Mouse (Mus musculus) C3H10T1/2 (cell line): ENCODE measurements around the gene 2900026A02Rik. TPM values are rescaled to one million over a fixed set of nuclear protein-coding genes. Genes with fewer than 3 reads are reported as not detected.

Source experiments
- polyA plus RNA-seq, 2 experiments: library from polyadenylated mRNA; unstranded; fragments of >200 nt; fragmentation: generic; extraction: Trizol; gene quantifications; one replicate each; pipeline ENCODE4 v1.2.1; 2012; ENCODE audit warnings: missing spikeins in 2 of 2

Gene 2900026A02Rik
- polyA plus RNA-seq: under 1 TPM; 0.11 to 0.55 TPM

DNA sequence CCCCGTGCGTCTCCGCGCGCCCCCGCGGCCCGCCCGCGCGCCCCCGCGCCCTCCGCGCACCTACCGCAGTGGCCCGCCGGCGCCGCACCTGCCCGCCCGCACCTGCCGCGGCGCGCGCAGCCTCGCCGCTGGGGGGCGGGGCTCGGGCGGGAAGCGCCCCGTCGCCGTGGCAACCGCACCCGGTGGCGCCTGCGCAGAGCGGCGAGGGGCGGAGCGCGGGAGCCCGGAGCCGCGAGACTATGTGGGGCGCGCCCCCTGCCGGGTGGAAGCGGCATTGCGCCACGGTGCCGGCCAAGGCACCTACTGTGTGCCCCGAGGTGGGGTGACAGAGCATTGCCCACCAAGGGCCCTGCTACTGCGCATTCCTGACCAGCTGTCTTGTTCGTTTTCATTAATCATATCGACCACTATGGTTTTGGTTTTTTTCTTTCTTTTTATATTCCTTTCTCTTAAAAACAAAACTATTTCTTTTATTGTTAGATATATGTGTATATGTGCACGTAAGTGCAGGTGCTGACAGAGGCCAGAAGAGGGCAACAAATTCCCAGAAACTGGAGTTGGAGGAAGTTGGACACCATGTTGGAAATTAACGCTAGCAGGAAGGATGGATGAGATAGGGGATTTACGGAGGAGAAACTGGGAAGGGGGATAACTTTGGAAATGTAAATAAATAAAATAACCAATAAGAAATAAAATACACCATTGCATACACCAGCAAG is at the start of gene 2900026A02Rik:
TSS of gene 2900026A02Rik (minus strand) at position 90 of the 719 bp plus-strand sequence.

DNA sequence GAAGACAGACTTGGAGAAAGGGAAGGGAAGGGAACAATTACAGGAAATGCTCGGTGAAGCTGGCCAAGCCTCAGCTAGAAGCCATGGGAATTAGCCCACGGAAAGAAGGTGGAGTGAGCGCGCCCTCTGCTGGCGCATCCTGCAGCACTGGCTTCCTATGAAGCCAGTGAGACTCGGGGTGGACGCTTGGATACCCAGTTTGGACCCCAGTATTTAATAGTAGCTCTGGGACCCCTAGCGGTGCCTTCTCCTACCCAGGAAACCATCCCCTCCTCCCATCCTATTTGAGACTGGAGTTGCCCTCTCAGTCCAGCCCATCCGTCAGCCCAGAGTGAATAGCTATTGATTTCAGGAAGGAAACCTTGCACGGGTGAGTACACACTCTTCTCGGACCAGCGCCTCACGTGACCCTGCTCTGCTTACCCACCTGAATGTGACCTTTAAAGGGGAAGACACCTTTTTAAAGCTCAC is 5.6 kb upstream of the 2900026A02Rik start, which contains the start of gene Tmem211:
TSS of gene Tmem211 (plus strand) at position 278 of the 471 bp plus-strand sequence.

GRCm38 (mm10) chr5:113081439-113081838 is 139.6 kb downstream of the 2900026A02Rik start, which contains the start of gene Crybb3:
TSS of gene Crybb3 (minus strand) at chr5:113081584.

DNA sequence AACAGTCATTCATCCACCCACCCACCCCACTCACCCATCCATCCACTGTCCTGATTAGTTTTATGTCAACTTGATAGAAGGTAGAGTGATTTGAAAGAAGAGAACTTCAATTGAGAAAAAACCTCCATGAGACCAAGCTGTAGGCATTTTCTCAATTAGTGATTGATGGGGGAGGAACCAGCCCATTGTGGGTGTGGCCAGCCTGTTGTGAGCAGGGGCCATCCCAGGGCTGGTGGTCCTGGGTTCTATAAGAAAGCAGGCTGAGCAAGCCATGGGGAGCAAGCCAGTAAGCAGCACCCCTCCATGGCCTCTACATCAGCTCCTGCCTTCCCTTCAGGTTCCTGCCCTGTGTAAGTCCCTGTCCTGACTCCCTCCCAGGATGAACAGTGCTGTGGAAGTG is 151.0 kb downstream of the 2900026A02Rik start, which contains the start of gene Crybb2:
TSS of gene Crybb2 (minus strand) at position 101 of the 400 bp plus-strand sequence.

Other genes starting within 250 kb of the 2900026A02Rik start
- under 1 TPM in 1 of 2 experiments, not detected in 1; 0.02 TPM for gene Grk3, start 205.4 kb downstream of the 2900026A02Rik start, polyA plus RNA-seq
- gene Crybb2, start 151.1 kb downstream of the 2900026A02Rik start, polyA plus RNA-seq: not detected
- not detected for gene Crybb3, start 139.7 kb downstream of the 2900026A02Rik start, polyA plus RNA-seq
- not detected for gene Tmem211, start 5.7 kb upstream of the 2900026A02Rik start, polyA plus RNA-seq
- under 1 TPM; 0.01 to 0.02 TPM for gene Sgsm1, start 89.5 kb upstream of the 2900026A02Rik start, polyA plus RNA-seq
- gene Aym1, start 136.1 kb upstream of the 2900026A02Rik start, polyA plus RNA-seq: not detected